Mouse (Mus musculus) embryo, embryonic 10 days (tissue): ENCODE data around the gene Yy1.

Experiments
- DNase-seq: peaks from one replicate; pipeline ENCODE4 v3.0.0-alpha.2; 2015; ENCODE audit warnings: low spot score

Gene Yy1

DNA sequence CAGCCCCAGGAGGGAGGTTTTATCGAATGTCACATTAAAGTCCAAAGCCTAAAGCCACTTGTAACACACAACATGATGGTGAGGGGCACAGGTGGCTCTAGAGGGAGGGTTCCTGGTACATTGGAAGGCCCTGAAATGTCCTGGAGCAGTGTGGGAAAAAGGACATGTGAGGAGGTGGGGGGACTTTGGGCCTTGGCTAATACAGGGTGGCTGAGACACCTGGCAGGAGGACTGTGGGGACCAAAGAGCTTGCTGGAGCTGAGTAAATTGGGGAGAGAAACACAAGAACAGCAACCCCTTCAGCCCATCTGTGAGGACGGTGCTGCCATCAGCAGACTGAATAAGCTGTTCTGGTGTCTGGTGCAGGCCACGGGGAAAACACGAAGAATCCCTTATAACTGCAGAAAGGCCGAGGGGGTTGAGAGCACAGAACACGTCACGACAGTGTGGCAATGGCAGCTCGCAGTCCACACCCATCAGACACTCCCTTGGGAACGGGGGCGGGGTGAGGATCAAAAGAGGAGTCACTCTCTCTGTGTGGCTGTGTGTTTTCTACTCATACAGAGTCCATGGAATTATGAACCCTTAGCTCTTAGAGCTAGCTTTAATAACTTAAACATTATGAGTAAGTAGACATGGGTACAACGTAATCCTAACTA is 24.4 kb upstream of the Yy1 start:
- DNase-seq, result no peak

DNA sequence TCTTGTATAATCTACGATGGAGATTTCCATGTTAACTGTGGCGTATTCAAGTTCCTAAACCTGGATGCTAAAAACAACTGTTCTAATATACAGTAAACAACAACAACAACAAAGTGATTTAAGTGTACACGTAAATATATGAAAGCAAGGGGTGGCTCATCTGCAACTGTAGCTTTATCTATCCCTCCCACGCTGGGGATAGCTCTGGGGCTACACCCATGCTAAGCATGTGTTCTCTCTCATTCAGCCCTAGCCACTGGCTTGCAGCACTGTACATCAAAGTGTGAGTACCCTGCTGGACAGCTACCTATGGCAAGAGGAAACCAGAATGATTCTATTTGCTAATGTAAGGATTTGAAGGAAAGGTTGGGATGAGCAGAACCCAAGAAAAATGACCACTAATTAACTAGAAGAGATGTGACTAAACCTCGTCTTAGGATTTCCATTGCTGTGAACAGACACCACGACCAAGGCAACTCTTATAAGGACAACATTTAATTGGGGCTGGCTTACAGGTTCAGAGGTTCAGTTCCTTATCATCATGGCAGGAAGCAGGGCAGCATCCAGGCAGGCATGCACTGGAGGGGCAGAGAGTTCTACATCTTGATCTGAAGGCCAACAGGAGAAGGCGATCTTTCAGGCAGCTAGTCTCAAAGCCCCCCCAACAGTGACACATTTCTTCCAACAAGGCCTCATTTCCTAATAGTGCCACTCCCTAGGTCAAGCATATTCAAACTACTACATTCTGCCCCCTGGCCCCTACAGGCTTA is 12.5 kb upstream of the Yy1 start:
- DNase-seq, result no peak

DNA sequence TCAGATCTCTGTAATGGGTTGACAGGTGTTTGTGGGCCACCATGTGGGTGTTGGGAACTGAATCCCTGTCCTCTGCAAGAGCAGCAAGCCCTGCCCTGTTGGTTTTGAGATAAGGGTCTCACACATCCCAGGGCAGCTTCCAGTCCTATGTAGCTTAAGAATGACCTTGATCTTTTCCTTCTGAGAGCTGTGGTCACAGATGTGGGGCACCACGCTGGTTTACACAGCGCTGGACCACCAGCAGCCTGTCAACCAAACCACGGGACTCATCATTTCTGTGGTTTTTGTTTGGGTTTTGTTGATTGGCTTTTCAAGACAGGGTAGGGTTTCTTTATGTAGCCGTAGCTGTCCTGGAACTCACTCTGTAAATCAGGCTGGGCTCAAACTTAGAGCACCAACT is 7.6 kb upstream of the Yy1 start:
- DNase-seq, result no peak

DNA sequence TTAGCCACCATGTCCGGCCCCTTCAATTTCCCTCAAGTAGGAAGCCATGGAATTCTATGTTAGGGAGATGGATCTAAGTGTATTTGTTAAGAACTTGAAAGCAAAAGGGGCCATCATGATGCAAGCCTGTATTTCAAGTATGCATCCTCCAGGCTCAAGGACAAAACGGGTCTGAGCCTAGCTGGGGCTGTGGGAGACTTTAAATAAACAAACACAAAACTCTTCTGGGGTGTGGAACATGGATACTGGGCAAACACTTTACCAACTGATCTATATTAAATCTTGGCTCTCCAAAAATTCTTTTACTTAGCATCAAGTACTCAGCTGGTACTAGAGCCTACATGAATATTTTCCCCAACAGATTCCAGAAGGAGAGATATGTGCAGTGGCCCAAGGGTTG is 5.4 kb upstream of the Yy1 start:
- no peak for DNase-seq

DNA sequence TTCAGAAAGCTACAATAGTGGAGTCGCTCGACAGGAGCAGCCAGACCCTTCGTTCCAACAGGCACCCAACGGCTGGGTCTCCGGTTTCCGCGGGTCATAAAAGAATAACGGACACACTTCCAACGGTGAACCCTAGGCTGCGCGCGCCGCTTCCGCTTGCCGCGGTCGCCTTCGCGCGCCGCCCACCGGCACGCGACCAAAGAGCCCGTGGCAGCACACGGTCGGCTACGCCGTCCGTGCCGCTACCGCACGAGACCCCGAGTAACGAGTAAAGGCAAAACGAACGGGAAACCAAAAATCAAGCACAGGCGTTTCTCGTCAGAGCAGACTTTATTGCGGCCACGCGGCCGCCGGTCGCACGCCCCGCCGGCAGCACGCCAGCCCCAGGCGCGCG is 624 bp upstream of the Yy1 start:
- peak; percentile 89 for DNase-seq

DNA sequence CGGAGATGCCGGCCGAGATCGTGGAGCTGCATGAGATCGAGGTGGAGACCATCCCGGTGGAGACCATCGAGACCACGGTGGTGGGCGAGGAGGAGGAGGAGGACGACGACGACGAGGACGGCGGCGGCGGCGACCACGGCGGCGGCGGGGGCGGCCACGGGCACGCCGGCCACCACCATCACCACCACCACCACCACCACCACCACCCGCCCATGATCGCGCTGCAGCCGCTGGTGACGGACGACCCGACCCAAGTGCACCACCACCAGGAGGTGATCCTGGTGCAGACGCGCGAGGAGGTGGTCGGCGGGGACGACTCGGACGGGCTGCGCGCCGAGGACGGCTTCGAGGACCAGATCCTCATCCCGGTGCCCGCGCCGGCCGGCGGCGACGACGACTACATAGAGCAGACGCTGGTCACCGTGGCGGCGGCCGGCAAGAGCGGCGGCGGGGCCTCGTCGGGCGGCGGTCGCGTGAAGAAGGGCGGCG is 724 bp downstream of the Yy1 start:
- DNase-seq, result peak; percentile 38

DNA sequence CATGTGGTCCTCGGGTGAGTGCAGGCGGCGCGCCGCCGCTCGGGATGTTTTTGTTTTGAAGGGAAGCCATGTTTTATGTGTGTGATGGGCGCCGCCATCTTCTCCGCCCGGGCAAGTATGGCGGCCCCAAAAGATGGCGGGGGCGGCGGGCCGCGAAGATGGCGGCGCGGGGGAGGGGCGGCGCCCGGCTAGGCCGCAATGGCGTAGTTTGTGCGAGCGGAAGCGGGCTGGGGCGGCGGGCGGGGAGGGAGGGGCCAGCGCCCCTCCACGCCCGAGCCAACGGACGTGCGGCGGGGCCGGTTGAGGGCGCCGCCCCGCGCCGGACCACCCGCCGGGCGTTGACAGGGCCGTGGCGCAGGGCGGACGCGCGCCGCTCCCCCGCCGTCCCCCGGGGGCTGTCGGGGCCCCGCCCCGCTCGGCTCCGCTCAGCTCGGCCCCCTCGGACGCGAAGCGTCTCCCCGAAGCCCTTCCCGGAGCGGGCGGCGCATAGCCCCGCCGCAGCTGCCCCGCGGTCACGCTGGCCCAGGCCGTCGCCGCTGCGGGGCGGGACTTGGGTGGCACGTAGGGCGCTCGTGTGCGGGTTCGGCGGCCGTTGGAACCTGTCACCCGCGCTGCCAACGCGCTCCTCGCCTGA is 1.4 kb downstream of the Yy1 start:
- peak; percentile 84 for DNase-seq

DNA sequence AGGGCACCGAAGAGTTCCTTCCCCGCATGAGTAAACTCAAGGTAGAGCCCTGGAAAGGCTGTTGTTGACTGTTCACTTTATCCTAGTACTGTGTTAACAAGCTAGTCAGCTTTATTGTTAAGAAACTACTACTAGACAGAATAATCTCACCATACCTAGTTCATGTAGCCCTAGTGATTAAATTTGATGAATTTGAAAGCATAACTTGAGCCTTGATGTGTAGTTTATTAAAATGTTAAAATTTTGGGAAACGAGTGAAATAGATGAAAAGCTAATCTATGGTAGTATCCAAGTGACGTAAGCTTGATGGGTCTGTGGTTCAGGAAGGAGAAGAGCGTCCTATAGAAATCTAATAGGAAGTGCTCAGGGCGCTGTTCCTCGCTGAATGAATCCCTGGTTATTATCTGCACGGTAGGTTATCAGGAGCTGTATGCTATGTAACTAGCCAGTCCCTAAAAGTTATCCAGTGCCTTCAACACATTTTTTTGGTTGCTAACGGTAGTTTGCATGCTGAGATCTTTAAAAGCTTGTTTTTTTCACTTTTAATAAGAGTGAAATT is 2.3 kb downstream of the Yy1 start:
- DNase-seq, result peak; percentile 22

DNA sequence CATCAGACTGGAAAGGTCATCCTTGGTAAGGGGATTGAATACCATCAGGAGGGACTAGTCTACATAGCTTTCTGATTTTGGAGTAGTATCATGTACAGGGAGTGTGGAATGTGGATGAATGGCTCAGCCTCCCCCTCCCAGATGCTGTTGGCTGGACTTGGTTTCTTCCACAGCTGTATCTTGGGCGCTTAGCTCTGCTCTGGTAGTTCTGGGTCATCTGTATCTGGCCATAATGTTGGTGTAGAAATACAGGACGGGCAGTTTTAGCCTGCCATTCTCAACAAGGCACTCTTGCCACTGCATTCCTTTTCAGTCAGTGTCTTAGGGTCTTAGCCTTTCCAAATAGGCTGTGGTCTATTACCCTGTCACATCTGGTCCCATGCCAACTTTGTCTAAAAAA is 8.8 kb downstream of the Yy1 start:
- no peak for DNase-seq

DNA sequence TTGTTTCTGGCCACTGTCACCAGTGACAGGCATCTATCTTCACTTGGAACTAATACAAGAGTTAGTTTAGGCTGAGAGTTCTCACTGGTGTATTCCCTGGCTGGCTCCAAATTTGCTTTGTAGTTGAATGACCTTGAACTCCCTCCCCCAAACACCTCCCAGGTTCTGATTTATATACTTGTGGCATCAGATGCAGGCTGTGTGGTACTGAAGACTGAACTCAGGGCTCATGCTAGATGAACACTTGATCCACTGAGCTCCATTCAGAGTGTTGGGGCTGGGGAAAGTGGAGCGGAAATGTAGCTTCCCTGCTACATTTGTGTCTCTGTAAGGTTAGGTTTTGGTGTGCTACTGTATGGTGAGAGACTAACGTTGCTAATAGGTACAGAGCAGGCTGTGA is 11.6 kb downstream of the Yy1 start:
- no peak for DNase-seq

DNA sequence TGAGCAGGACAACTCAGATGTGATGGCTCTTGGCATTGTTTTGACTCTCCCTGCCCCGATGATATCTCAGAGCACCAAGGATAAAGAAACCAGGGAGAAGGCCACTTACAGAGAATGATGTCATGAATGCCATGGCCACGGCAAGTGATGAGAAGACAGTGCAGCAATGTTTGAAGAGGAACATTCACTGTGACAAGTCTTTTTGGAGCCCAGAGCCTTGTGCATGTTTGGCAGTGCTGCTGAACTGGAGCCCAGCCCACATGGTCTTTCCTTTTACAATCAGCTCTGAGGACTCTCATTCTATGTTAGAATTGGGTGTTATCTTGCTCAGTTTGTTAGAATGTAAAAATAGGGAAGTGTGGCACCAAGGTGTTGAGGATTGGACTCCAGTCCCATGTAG is 15.7 kb downstream of the Yy1 start:
- no peak for DNase-seq

DNA sequence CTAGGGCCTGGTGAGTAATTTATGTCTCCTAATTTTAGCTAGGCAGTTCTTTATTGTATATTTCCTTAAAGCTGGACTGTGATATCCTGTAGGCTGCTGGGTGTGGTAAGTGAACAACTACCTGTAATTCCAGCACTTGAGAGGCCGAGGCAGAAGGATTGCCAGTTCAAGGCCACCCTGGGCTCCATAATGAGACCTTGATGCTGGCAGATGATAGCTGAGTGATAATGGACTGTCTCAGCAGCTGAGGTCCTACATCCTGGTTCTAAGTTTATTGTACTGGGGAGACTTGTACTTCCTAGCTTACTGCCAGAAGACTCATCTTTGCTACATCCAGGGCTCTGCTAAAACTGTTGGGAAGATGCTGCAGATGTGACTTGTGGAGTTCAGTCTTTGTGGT is 17.0 kb downstream of the Yy1 start:
- no peak for DNase-seq

DNA sequence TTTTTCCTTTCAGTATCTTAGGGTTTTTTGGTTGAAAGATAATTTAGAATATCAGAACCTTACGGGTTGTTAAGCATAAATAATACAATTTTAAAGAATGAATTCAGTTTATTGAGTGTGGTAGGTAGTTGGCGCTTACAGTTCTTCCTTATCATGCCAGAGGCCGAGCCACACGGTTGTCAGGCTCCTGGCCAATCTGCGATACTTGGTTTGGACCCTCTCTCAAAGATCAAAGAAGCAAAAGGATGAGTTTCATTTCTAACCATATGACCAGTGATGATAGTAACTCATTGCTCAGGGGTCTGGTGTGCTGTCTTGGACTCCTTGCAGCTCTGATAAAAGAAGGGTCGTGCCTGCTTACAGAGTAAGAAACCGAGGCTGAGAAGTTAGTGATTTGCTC is 17.5 kb downstream of the Yy1 start:
- DNase-seq, result no peak

DNA sequence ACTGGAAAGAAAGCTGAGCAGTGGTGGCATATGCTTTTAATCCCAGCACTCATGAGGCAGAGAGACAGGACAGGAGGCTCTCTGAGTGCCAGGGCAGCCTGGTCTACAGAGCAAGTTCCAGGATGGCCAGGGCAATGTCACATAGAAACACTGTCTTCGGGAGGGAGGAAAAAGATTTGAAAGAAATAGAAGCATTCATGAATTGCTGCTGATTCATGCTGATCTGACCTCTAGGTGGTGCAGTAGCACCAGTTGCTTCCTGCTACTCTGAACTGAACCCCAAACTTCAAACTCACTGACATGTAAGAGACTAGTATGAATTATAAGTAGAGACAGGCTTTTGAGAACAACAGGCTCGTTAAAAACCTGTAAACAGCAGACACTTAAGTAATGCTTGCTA is 18.4 kb downstream of the Yy1 start:
- peak; percentile 11 for DNase-seq

DNA sequence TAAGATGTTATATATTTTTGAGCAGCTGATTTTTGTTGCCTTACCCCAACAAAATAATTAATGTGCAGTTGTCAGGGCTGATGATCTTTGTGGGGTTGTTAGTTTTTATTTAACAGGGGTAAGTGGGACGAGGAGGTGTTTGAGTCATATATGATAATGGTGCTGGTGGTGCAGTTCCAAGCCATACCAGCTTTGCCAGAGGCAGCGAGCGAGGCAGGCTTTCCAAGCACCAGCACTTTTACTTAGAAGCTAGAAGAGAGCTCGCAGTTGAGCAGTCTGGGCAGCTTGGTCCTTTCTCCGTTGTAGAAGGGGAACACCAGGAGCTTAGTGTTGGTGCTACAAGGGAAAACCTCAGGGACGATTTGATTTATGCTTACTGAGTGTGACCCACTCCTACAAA is 19.7 kb downstream of the Yy1 start:
- no peak for DNase-seq

DNA sequence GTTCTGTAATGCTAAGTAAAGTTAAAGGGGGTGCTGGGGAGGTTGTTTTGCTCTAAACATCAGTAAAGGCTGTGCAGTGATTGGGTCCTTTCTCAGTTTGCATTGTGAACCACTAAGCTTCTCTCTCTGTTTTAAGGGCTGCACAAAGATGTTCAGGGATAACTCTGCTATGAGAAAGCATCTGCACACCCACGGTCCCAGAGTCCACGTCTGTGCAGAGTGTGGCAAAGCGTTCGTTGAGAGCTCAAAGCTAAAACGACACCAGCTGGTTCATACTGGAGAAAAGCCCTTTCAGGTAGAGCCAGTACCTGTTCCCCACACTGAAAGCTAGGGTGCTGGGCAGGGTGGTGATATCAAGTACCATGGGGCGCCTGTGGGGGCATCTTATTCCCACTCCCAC is 21.7 kb downstream of the Yy1 start:
- no peak for DNase-seq

DNA sequence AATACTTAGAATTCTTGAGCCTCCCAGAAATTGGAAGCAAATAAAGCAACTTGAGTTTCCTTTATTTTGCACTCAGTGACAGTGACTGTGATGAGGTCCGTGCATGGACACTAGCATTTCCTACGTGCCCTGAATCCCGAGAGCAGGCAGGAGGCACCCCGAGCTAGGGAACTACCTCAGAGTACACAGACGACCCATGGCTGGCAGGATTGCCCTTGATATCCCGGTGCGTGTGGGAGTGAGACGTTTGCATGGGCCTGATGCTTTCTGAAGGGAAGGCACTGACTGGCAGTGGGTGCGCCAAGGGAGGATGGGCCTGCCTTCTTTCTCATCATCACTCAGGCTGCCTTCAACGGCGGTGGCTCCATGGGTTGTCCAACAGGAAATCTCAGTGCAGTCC is 23.8 kb downstream of the Yy1 start:
- no peak for DNase-seq

DNA sequence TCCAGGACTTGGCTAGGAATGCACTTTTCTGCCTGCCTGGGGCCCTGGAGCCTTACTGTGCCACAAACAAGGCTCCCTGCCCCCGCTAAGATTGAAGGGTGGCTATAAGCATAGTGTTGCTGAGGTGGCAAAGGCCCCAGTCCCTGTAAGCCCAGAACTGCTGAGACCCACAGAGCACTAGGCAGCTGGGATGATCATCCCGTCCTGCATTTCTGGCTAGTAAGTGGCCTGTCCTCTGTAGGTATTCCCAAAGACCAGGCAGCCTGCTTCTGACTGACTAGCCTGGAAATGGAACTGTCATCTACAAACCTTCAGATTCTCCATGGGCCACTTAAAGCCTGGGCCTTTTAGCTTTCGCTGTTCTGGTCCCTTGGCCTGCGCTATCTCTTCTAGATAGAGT is 27.7 kb downstream of the Yy1 start:
- no peak for DNase-seq

DNA sequence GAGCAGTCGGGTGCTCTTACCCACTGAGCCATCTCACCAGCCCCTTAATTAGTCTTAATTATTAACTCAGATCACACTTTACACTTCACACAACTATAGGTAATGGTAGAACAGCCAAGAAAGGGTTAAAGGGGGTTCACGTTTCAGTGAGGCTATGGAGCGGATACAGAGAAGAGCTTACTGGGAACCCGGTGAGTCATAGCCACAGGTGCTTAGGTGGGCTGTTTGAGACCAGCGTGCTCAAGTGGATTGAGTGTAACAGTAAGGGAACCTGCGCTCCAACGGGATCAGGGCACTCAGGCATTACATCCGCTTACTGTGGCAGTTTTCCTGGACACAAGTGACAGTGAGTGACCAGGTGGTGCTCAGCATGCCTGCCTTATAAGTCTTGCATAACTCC is 30.3 kb downstream of the Yy1 start:
- no peak for DNase-seq

DNA sequence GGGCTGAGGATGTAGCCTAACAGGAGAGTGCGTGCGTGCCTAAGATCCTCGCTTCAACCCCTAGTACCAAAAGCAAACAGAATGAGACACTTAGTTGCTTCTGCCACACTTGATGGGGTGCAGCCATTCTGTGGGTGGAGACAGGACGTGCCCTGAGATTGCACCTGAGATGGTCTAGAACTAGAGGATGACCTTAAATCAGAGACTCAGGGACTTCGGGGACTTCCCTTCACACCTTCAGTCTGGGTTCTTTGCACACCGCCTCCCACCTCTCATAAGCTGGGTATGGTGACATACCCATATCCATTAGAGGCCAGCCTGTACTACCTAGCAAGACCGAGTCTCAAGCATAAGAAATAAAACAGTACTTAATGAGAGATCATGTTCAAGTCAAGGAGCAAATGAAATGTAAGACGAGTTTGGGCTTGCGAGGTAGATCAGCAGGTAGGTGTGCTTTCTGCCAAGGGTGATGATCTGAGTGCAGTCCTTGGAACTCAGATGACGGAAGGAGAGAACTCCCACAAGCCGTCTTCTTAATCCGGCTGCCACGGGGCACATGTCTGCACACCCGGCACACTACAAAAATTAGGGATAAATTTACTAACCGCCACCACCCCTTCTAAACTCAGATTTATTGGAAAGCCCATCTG is 31.6 kb downstream of the Yy1 start:
- no peak for DNase-seq

DNA sequence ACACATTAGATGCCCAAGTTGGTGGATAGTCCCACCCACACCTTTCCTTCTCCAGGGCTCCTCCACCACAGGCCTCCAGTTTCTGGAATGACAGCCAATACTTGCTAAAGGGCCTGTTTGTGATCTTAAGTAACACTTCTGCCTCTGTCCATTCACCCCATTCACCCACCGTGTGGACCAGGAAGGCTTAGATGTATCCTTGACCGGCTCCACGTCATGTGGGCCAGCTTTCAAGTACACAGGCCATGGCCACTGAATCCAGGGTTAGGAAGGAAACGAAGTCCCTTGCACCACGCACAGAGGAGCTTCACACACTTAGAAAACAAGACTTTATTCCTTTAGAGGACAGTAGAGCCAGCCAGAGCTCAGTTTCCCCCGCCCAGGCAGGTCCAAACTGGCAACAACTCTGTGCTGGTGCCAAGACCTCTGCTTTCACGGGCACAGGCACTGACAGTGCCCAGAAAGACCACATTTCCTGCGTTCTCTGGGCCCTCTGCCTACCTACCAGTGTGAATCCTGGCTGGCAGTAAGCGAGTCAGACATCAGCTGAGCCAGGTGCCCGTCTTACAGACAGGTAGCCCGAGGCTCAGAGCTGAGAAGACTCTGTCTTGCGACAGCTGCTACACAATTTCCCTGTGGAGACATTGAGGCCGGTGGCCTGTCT is 32.9 kb downstream of the Yy1 start:
- DNase-seq, result no peak
